Mouse (Mus musculus) CH12.LX (cell line): ENCODE results near the gene Pknox2. TPM values are rescaled to one million over a fixed set of nuclear protein-coding genes. Genes with fewer than 3 reads are reported as not detected.

Experiments
- DNase-seq: peaks from one replicate; pipeline ENCODE4 v3.0.0-alpha.2; 2013; ENCODE audit errors: extremely low read depth
- H3K27ac ChIP-seq: 2 replicates; pipeline ENCODE4 v1.5.1; 2012; ENCODE audit warnings: low read depth, mild to moderate bottlenecking, control low read depth, moderate library complexity; ENCODE audit not compliant: insufficient read depth
- H3K27me3 ChIP-seq: replicated peaks from 2 replicates; pipeline ENCODE3; 2012; ENCODE audit warnings: inconsistent platforms
- H3K36me3 ChIP-seq, 2 experiments: replicated peaks in 1 of 2; 2 replicates each; pipeline versions ENCODE3 to v1.6.1; 2012; ENCODE audit warnings: inconsistent platforms in 1 of 2, low read length in 1 of 2, mild to moderate bottlenecking in 1 of 2, mixed read lengths in 1 of 2, moderate library complexity in 1 of 2; ENCODE audit not compliant: control insufficient read depth in 1 of 2, insufficient read depth in 1 of 2
- H3K4me1 ChIP-seq, 2 experiments: 2 replicates each; pipeline ENCODE4 v1.6.1; 2012; ENCODE audit warnings: inconsistent platforms in 1 of 2, moderate library complexity in 1 of 2; ENCODE audit not compliant: insufficient read depth in 2 of 2, control insufficient read depth in 1 of 2
- H3K4me2 ChIP-seq: 2 replicates; pipeline ENCODE4 v1.6.1; 2012; ENCODE audit warnings: low read depth, mild to moderate bottlenecking, control low read depth; ENCODE audit not compliant: poor library complexity, insufficient read depth, severe bottlenecking
- H3K4me3 ChIP-seq, 3 experiments: fragments of 150-350 bp in 1 of 3; sonication (generic) in 1 of 3; replicated peaks in 1 of 3; 2 replicates each; pipeline versions ENCODE3 to v1.5.1; 2011 to 2012; ENCODE audit warnings: low read depth in 2 of 3, low read length in 2 of 3, mild to moderate bottlenecking in 2 of 3, moderate library complexity in 2 of 3, control low read depth in 1 of 3, improper control_type of control experiment in 1 of 3, inconsistent platforms in 1 of 3, mixed read lengths in 1 of 3; ENCODE audit not compliant: poor library complexity in 1 of 3
- H3K79me2 ChIP-seq: replicated peaks from 2 replicates; pipeline ENCODE4 v1.6.1; 2012; ENCODE audit warnings: mild to moderate bottlenecking, moderate library complexity; ENCODE audit not compliant: control insufficient read depth, poor library complexity, insufficient read depth, severe bottlenecking; ENCODE audit errors: extremely low read depth
- H3K9ac ChIP-seq: 2 replicates; pipeline ENCODE4 v1.6.1; 2012; ENCODE audit warnings: low read depth, mild to moderate bottlenecking, control low read depth, moderate library complexity; ENCODE audit not compliant: insufficient read depth
- H3K9me3 ChIP-seq: replicated peaks from 2 replicates; pipeline ENCODE3; 2012; ENCODE audit warnings: low read length, inconsistent platforms, mixed read lengths
- CHD1 ChIP-seq: IDR thresholded peaks from 2 replicates; pipeline ENCODE4 v1.6.1; 2012; ENCODE audit warnings: low read depth, low read length, improper control_type of control experiment, inconsistent platforms
- CHD2 ChIP-seq: IDR thresholded peaks from 2 replicates; pipeline ENCODE4 v1.6.1; 2011; ENCODE audit warnings: low read length, improper control_type of control experiment
- ELF1 ChIP-seq: IDR thresholded peaks from 2 replicates; pipeline ENCODE4 v1.6.1; 2014; ENCODE audit warnings: low read depth, mild to moderate bottlenecking, inconsistent platforms, low read length, improper control_type of control experiment
- HCFC1 ChIP-seq: IDR thresholded peaks from 2 replicates; pipeline ENCODE4 v1.6.1; 2012; ENCODE audit warnings: low read depth, mild to moderate bottlenecking, inconsistent platforms, low read length, improper control_type of control experiment
- IRF4 ChIP-seq: IDR thresholded peaks from 2 replicates; pipeline ENCODE4 v1.6.1; 2014; ENCODE audit warnings: low read depth, mild to moderate bottlenecking, inconsistent platforms, low read length, improper control_type of control experiment
- KAT2A ChIP-seq: IDR thresholded peaks from 2 replicates; pipeline ENCODE4 v1.6.1; 2012; ENCODE audit warnings: low read length, improper control_type of control experiment, inconsistent platforms; ENCODE audit not compliant: insufficient replicate concordance
- MAZ ChIP-seq: IDR thresholded peaks from 2 replicates; pipeline ENCODE4 v1.6.1; 2012; ENCODE audit warnings: low read depth, mild to moderate bottlenecking, inconsistent platforms, low read length, improper control_type of control experiment, moderate library complexity
- MYC ChIP-seq: IDR thresholded peaks from 2 replicates; pipeline ENCODE4 v1.6.1; 2011; ENCODE audit warnings: low read depth, mild to moderate bottlenecking, improper control_type of control experiment, low read length
- NRF1 ChIP-seq: IDR thresholded peaks from 2 replicates; pipeline ENCODE4 v1.6.1; 2014; ENCODE audit warnings: low read depth, mild to moderate bottlenecking, inconsistent platforms, low read length, improper control_type of control experiment, moderate library complexity
- POLR2A ChIP-seq: IDR thresholded peaks from 2 replicates; pipeline ENCODE4 v1.6.1; 2011; ENCODE audit warnings: low read depth, mild to moderate bottlenecking, improper control_type of control experiment, low read length
- SIN3A ChIP-seq: IDR thresholded peaks from 2 replicates; pipeline ENCODE4 v1.6.1; 2012; ENCODE audit warnings: low read length, improper control_type of control experiment, inconsistent platforms
- TBP ChIP-seq: conservative IDR thresholded peaks from 2 replicates; pipeline ENCODE4 v1.6.1; 2011; ENCODE audit warnings: low read depth, low read length, improper control_type of control experiment
- TCF12 ChIP-seq: IDR thresholded peaks from 2 replicates; pipeline ENCODE4 v1.6.1; 2014; ENCODE audit warnings: low read depth, mild to moderate bottlenecking, inconsistent platforms, low read length, improper control_type of control experiment
- USF1 ChIP-seq: IDR thresholded peaks from 2 replicates; pipeline ENCODE4 v1.6.1; 2014; ENCODE audit warnings: low read depth, mild to moderate bottlenecking, inconsistent platforms, low read length, improper control_type of control experiment
- ZC3H11A ChIP-seq: IDR thresholded peaks from 2 replicates; pipeline ENCODE4 v1.6.1; 2012; ENCODE audit warnings: low read depth, mild to moderate bottlenecking, inconsistent platforms, low read length, improper control_type of control experiment
- ZKSCAN1 ChIP-seq: IDR thresholded peaks from 2 replicates; pipeline ENCODE4 v1.6.1; 2012; ENCODE audit warnings: low read depth, inconsistent platforms, low read length, improper control_type of control experiment, borderline replicate concordance
- ZNF384 ChIP-seq: IDR thresholded peaks from 2 replicates; pipeline ENCODE4 v1.6.1; 2012; ENCODE audit warnings: low read depth, low read length, improper control_type of control experiment, inconsistent platforms
- dilution Hi-C: fragments of 300-500 bp; cut with MboI; formaldehyde crosslinking; loops from 2 replicates; pipeline ENCODE4 v1.14.3; 2020; ENCODE audit warnings: low sequenced_read_pairs; ENCODE audit not compliant: extremely low pct_unique_long_range_greater_than_20kb, extremely low pct_ligation_motif_present
- in situ Hi-C: fragments of 300-500 bp; cut with MboI; formaldehyde crosslinking; loops from 3 replicates; pipeline ENCODE4 v1.14.3; 2019; ENCODE audit warnings: low sequenced_read_pairs, low pct_ligation_motif_present, low pct_unique_long_range_greater_than_20kb, mixed read lengths
- polyA plus RNA-seq: library from polyadenylated mRNA; unstranded; fragments of >175 nt; gene quantifications from 2 replicates; pipeline ENCODE4 v1.2.1, GENCODE M21; 2012; ENCODE audit warnings: low read depth; ENCODE audit not compliant: insufficient read length
- total RNA-seq, 2 experiments: library from RNA; depleted of rRNA; stranded (reverse); fragments of 300-350 nt in 1 of 2; fragments of >200 nt in 1 of 2; gene quantifications; 2 replicates each; pipeline ENCODE4 v1.2.3; 2012 to 2014

Gene Pknox2
- total and polyA plus RNA-seq, 3 experiments: 0.08 to 0.11 TPM; not detected in 1

GRCm38 (mm10) chr9:37144696-37145095 is 2.5 kb downstream of the Pknox2 start:
- no peaks in the 10 kb centered on the region for H3K9me3 ChIP-seq
- dilution Hi-C loops: no loop called here
- DNase-seq: no peak
- peaks cover under 1 to 7% of the 10 kb centered on the region in 2 experiments for H3K4me1 ChIP-seq
- no peak overlapping the region for H3K27ac ChIP-seq
- no peak for TF ChIP-seq ZNF384
- no peak for TF ChIP-seq NRF1
- no peak for TF ChIP-seq IRF4
- peaks cover 17% of the 10 kb centered on the region for H3K27me3 ChIP-seq
- H3K79me2 ChIP-seq: no peaks in the 10 kb centered on the region
- H3K36me3 ChIP-seq: no peaks in the 10 kb centered on the region
- in situ Hi-C loops: no loop called here
- H3K4me3 ChIP-seq: no peak overlapping the region
- H3K4me2 ChIP-seq: no peak overlapping the region
- no peak overlapping the region for H3K9ac ChIP-seq

- Histone ChIP-seq H3K36me3 (no peaks in the 10 kb centered on the region), H3K79me2 (no peaks in the 10 kb centered on the region), H3K27me3 (peaks cover 17% of the 10 kb centered on the region), H3K4me3 (no peak overlapping the region), H3K9ac (no peak overlapping the region), H3K9me3 (no peaks in the 10 kb centered on the region), H3K27ac (no peak overlapping the region), H3K4me1 (peaks cover 3 to 11% of the 10 kb centered on the region in 2 experiments), H3K4me2 (no peak overlapping the region)
- in situ Hi-C loops (no loop called here), dilution Hi-C loops (no loop called here)
- no peak for TF ChIP-seq MAZ
- no peak for TF ChIP-seq SIN3A
- no peak for TF ChIP-seq ELF1
- no peak for TF ChIP-seq ZKSCAN1
- no peak for TF ChIP-seq TCF12
- no peak for TF ChIP-seq MYC
- no peak for TF ChIP-seq ZC3H11A
- no peak for TF ChIP-seq POLR2A
- TF ChIP-seq KAT2A: no peak
- TF ChIP-seq CHD1: no peak
- TF ChIP-seq HCFC1: no peak
- TF ChIP-seq USF1: no peak
- TF ChIP-seq TBP: no peak
- no peak for TF ChIP-seq CHD2
- no peak for DNase-seq
Measured at GRCm38 (mm10) chr9:37144251-37144650, 3.0 kb downstream of the Pknox2 start.
